Mouse (Mus musculus) stomach, postnatal 0 days (tissue): ENCODE results near the gene Trip4. TPM values are rescaled to one million over a fixed set of nuclear protein-coding genes. Genes with fewer than 3 reads are reported as not detected.

Source experiments
- ATAC-seq: fragments of 200-750 bp; cut with Nextera tagmentation; 2 replicates; pipeline ENCODE4 v1.8.0; 2017; ENCODE audit not compliant: low FRiP score, low TSS enrichment
- DNase-seq: peaks from one replicate; pipeline ENCODE4 v3.0.0-alpha.2; 2016; ENCODE audit warnings: low spot score
- H3K27ac ChIP-seq: fragments of 300-500 bp; sonication (generic); replicated peaks from 2 replicates; pipeline ENCODE4 v1.5.1; 2014; ENCODE audit warnings: mild to moderate bottlenecking, control low read depth
- H3K27me3 ChIP-seq: fragments of 300-500 bp; sonication (generic); 2 replicates; pipeline ENCODE4 v1.6.1; 2014; ENCODE audit warnings: low read length; ENCODE audit not compliant: control insufficient read depth, insufficient read depth
- H3K36me3 ChIP-seq: fragments of 300-500 bp; sonication (generic); 2 replicates; pipeline ENCODE4 v1.6.1; 2014; ENCODE audit warnings: low read length, mixed read lengths; ENCODE audit not compliant: control insufficient read depth, insufficient read depth
- H3K4me1 ChIP-seq: fragments of 300-500 bp; sonication (generic); replicated peaks from 2 replicates; pipeline ENCODE4 v1.6.1; 2014; ENCODE audit warnings: antibody characterized with exemption; ENCODE audit not compliant: control insufficient read depth, insufficient read depth
- H3K4me2 ChIP-seq: fragments of 300-500 bp; sonication (generic); replicated peaks from 2 replicates; pipeline ENCODE4 v1.6.1; 2014; ENCODE audit warnings: low read depth, mild to moderate bottlenecking, control low read depth, moderate library complexity
- H3K4me3 ChIP-seq: fragments of 300-500 bp; sonication (generic); 2 replicates; pipeline ENCODE4 v1.5.1; 2014; ENCODE audit warnings: low read depth, low read length, control low read depth
- H3K9ac ChIP-seq: fragments of 300-500 bp; sonication (generic); 2 replicates; pipeline ENCODE4 v1.6.1; 2014; ENCODE audit warnings: mild to moderate bottlenecking, low read length, control low read depth, mixed read lengths
- H3K9me3 ChIP-seq: fragments of 300-500 bp; sonication (generic); 2 replicates; pipeline ENCODE4 v1.6.1; 2016; ENCODE audit warnings: low read length; ENCODE audit not compliant: control insufficient read depth
- CTCF ChIP-seq: IDR thresholded peaks from 2 replicates; pipeline ENCODE4 v1.5.1; 2016; ENCODE audit warnings: antibody characterized with exemption, low read depth, mild to moderate bottlenecking, moderate library complexity
- EP300 ChIP-seq: optimal IDR thresholded peaks from 2 replicates; pipeline ENCODE3; 2016; ENCODE audit warnings: antibody characterized with exemption
- WGBS: fragments of 180-500 bp; shearing (Covaris S2); extraction: QIAGEN DNeasy Blood & Tissue Kit; methylation state at CpG from one replicate; pipeline ENCODE4 v1.1.7; 2014; 5-methylcytosine and 5-hydroxymethylcytosine counted together
- polyA plus RNA-seq: library from polyadenylated mRNA; unstranded; fragments of >200 nt; fragmentation: Nextera tagmentation; extraction: Ambion mirVana; gene quantifications from 2 replicates; pipeline ENCODE4 v1.2.1, GENCODE M21; 2015

The Trip4 gene
- polyA plus RNA-seq, 1 experiment from 2014 or later: 16.8 TPM

- Histone ChIP-seq H3K36me3 (0 out of 2 replicates have a peak, but pooled peaks cover 2% of the 10 kb centered on the region), H3K4me1 (no peaks in the 10 kb centered on the region), H3K9ac (no peak overlapping the region), H3K4me3 (no peak overlapping the region), H3K9me3 (no peaks in the 10 kb centered on the region), H3K27ac (no peak overlapping the region), H3K4me2 (no peak overlapping the region), H3K27me3 (no peaks in the 10 kb centered on the region)
- ATAC-seq: no peak
- TF ChIP-seq EP300 (no peak), CTCF (no peak)
- WGBS: 67% methylated on average over 4 of the region's 4 CpGs
- no peak for DNase-seq
Observed at GRCm38 (mm10) chr9:65799770-65800169, 108.8 kb downstream of the Trip4 start.

GRCm38 (mm10) chr9:65795651-65796050, 112.9 kb downstream of the Trip4 start:
- WGBS: 75% methylated on average over 2 of the region's 2 CpGs
- H3K4me2 ChIP-seq: no peak overlapping the region
- H3K4me3 ChIP-seq: no peak overlapping the region
- no peak overlapping the region for H3K27ac ChIP-seq
- no peak for DNase-seq
- TF ChIP-seq EP300: no peak
- no peak for TF ChIP-seq CTCF
- no peak for ATAC-seq
- H3K9me3 ChIP-seq: no peaks in the 10 kb centered on the region
- 0 out of 2 replicates have a peak, but pooled peaks cover 8% of the 10 kb centered on the region for H3K36me3 ChIP-seq
- H3K27me3 ChIP-seq: no peaks in the 10 kb centered on the region
- H3K4me1 ChIP-seq: peaks cover 11% of the 10 kb centered on the region; the same call in 1 of the 2 replicates
- H3K9ac ChIP-seq: no peak overlapping the region

GRCm38 (mm10) chr9:65794313-65794712, 114.3 kb downstream of the Trip4 start:
- H3K4me3 ChIP-seq: no peak overlapping the region
- TF ChIP-seq EP300: no peak
- TF ChIP-seq CTCF: no peak
- 0 out of 2 replicates have a peak, but pooled peaks cover 8% of the 10 kb centered on the region for H3K36me3 ChIP-seq
- H3K4me1 ChIP-seq: peaks cover 12% of the 10 kb centered on the region; the same call in 1 of the 2 replicates
- ATAC-seq (no peak), DNase-seq (no peak)
- H3K27ac ChIP-seq: no peak overlapping the region
- no peak overlapping the region for H3K4me2 ChIP-seq
- H3K9ac ChIP-seq: no peak overlapping the region
- 93% methylated on average over 7 of the region's 7 CpGs for WGBS
- H3K9me3 ChIP-seq: no peaks in the 10 kb centered on the region
- H3K27me3 ChIP-seq: no peaks in the 10 kb centered on the region

DNA sequence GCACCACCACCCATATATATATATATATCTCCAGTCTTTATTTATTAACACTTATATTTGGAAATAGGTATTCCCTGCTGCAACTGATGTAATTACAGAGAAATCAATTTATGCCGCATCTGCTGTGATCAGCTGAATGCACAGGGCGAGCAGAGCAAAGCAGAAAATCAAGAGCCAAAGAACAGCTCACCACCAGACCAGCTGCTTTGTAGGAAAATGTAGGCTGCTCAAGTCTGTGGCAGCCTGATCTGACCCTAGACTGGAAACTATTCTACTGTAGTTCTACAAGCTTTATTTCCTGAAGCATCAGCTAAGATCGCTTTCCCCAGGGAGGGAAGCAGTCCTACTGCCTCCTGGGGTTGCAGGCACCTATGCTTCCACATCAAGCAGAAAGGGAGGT, 115.1 kb downstream of the Trip4 start:
- H3K27ac ChIP-seq: no peak overlapping the region; the same call in 1 of the 2 replicates
- TF ChIP-seq EP300: no peak
- no peak for TF ChIP-seq CTCF
- no peaks in the 10 kb centered on the region for H3K9me3 ChIP-seq
- 87% methylated on average over 3 of the region's 3 CpGs for WGBS
- H3K4me2 ChIP-seq: no peak overlapping the region
- no peak for ATAC-seq
- DNase-seq: no peak
- H3K27me3 ChIP-seq: no peaks in the 10 kb centered on the region
- H3K9ac ChIP-seq: no peak overlapping the region
- H3K4me1 ChIP-seq: peaks cover 12% of the 10 kb centered on the region; the same call in 1 of the 2 replicates
- H3K36me3 ChIP-seq: 0 out of 2 replicates have a peak, but pooled peaks cover 8% of the 10 kb centered on the region
- H3K4me3 ChIP-seq: no peak overlapping the region

GRCm38 (mm10) chr9:65793086-65793485, 115.5 kb downstream of the Trip4 start:
- 61% methylated on average over 3 of the region's 3 CpGs for WGBS
- no peak overlapping the region; the same call in 1 of the 2 replicates for H3K27ac ChIP-seq
- DNase-seq: no peak
- peaks cover 12% of the 10 kb centered on the region; the same call in 1 of the 2 replicates for H3K4me1 ChIP-seq
- no peaks in the 10 kb centered on the region for H3K27me3 ChIP-seq
- no peak for ATAC-seq
- TF ChIP-seq EP300: no peak
- TF ChIP-seq CTCF: no peak
- no peak overlapping the region for H3K4me2 ChIP-seq
- no peaks in the 10 kb centered on the region for H3K9me3 ChIP-seq
- H3K9ac ChIP-seq: no peak overlapping the region
- H3K4me3 ChIP-seq: no peak overlapping the region
- 0 out of 2 replicates have a peak, but pooled peaks cover 8% of the 10 kb centered on the region for H3K36me3 ChIP-seq

DNA sequence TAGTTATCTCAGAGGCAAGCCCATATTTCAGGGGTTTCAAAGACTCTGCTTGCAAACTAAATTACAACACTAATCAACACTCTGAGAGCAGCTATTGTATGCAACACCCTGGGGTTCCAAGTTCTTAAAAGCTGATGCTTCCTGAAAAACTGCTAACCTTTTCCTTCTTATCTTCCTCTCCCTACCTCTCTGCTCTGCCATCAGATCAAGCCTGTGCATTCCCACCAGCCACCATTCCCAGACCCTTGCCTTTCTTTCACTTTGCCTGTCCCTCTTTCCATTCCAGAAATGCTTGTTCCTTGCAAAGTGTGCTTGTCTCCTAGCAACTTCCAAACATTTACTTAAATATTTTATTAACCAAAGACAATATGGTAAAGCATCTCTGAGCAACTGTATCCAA, 116.7 kb downstream of the Trip4 start:
- DNase-seq: no peak

More for the DNA sequence above, 116.7 kb downstream of the Trip4 start:
- no peak for ATAC-seq
- H3K4me3 ChIP-seq: no peak overlapping the region
- H3K9me3 ChIP-seq: no peaks in the 10 kb centered on the region
- peak overlapping the region; percentile 5; the same call in 1 of the 2 replicates for H3K27ac ChIP-seq
- 0 out of 2 replicates have a peak, but pooled peaks cover 8% of the 10 kb centered on the region for H3K36me3 ChIP-seq
- no peak overlapping the region for H3K4me2 ChIP-seq
- peaks cover 17% of the 10 kb centered on the region for H3K4me1 ChIP-seq
- no peak overlapping the region for H3K9ac ChIP-seq
- no peak for TF ChIP-seq CTCF
- no peak for TF ChIP-seq EP300
- no peaks in the 10 kb centered on the region for H3K27me3 ChIP-seq
